Mouse (Mus musculus) naive thymus-derived CD4-positive, alpha-beta T cell, adult 2 months (primary cell): Measurements from ENCODE around the gene 4933411K16Rik.
"Not testable (repeated sequence)": the region's sequence is repeated elsewhere in the genome, so short reads cannot be mapped to it uniquely, and the experiment has no call there.

ENCODE experiments used
- DNase-seq: peaks from one replicate; pipeline ENCODE4 v3.0.0-alpha.2; 2011; ENCODE audit warnings: low read depth

The 4933411K16Rik gene

GRCm38 (mm10) chr19:42079006-42079405 lies 27.0 kb downstream of the 4933411K16Rik start:
- no peak for DNase-seq

GRCm38 (mm10) chr19:42079950-42080349 lies 27.9 kb downstream of the 4933411K16Rik start:
- no peak for DNase-seq

DNA sequence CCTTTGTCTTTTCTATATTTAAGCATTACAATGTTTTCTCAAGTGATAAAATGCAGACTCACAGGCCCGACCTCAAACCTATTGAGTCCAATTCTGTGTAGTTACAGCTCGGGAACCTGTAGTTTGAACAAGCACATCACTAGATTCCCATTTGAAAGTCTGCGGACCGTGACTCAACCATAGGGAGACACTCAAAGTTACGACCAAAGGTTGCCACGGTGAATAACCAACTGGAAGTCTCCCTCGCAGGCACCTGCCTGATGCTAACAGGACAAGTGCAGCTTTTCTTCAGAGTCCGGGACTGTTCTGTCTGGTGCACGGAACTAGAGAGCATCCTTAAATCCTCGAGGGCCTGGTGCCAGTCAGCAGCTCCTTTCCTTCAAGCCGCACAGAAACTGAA lies 28.4 kb downstream of the 4933411K16Rik start:
- no peak for DNase-seq

DNA sequence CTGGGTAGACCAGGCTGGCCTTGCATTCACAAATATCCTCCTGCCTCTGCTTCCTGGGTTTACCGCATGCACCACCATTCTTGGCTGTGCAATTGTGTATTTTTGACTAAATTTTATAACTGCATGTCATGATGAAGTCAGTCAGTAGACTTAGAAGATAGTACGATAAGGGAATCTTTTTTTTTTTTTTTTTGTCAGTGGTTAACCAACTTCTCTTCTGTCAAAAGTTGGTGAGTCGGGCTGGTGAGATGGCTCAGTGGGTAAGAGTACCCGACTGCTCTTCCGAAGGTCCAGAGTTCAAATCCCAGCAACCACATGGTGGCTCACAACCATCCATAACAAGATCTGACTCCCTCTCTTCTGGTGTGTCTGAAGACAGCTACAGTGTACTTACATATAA lies 29.6 kb downstream of the 4933411K16Rik start:
- not testable (repeated sequence) for DNase-seq

- DNase-seq: no peak
These were observed 33.6 kb downstream of the 4933411K16Rik start for GRCm38 (mm10) chr19:42085690-42086089.

DNA sequence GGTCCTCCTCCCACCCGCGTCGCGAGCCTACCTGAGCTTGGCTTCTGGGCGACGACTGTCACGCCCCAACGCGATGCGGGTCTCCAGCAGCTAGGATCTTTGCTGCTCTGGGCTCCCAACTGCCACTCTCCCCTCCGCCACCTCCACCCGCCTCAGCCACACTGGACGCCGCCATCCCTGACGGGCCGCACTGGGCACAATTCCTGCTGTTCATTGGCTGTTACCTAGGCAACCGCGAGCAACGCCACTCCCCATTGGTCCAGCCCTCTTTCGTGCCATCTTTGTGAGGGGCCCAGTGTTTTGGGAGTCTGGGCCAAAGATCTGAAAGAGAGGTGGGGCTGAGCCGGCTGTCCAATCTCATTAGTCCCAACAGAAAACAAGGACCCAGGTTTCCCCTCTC lies 34.1 kb downstream of the 4933411K16Rik start, which contains the start of gene Morn4:
TSS of gene Morn4 (minus strand) at position 192 of the 400 bp plus-strand sequence.
- no peak for DNase-seq

DNA sequence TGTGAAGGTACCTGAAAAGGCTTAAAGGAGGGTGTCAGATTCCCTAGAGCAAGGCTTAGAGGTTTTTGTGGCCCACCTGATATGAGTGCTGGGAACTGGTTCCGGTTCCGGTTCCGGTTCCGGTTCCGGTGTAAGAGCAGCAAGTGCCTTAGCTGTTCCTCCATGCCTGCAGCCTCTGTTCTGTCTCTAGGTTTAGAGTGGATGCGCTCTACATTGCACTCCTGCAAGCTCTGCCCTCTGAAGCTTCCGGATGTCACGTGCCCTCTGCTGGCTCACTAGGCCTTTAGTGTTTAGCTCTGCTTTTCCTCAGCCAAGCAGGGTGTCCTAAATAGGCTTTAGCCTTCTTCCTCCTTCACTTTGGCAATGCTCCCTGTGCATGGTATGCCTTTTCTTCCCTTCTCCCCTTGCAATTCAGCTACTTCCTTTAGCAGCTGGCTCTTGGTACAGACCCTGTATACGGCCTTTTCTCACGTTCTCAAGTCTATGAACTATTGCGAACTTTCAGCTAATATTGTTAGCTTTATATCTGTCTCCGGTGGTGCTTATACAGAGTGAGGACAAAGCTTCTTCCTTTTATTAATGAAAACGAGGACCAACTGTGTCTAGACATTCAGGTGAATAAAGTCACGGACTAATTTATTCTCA lies 37.2 kb downstream of the 4933411K16Rik start:
- DNase-seq: peak; percentile 85

DNA sequence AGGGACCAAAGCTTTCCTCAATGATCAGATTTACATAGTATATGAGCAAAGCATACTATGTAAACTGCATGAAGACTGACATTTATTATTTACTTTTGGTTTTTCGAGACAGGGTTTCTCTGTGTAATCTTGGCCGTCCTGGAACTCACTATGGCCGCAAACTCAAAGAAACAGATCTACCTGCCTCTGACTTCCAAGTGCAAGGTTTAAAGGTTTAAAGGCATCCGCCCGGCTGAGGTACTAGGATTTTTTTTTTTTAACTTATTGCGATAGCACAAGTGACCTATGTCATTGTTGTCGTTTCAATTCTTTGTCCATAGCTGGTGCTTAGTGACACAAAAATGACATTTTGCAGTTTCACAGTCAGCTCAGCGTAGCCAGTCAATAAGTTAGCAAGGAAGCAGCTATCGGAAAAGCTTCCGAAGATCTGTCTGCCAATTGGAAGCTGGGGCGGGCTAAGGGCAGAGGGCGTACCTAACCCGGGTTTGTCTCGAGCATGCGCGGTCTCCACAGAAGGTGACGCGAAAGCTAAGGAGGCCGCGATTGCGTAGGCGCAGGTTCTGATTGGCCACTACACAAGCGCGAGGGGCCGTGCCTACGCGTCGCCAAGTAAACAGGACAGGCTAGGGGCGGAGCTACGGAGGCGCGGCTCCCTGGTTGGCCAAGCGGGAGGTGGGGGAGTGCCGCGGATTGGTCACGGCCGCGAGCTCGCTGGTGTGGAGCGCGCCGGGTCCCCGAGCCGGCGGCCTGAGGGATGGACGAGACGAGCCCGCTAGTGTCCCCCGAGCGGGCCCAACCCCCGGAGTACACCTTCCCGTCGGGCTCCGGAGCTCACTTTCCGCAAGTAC lies 37.9 kb downstream of the 4933411K16Rik start, which contains the start of gene Pi4k2a:
TSS of gene Pi4k2a (plus strand) at position 723 of the 848 bp plus-strand sequence.
- peak; percentile 100 for DNase-seq

DNA sequence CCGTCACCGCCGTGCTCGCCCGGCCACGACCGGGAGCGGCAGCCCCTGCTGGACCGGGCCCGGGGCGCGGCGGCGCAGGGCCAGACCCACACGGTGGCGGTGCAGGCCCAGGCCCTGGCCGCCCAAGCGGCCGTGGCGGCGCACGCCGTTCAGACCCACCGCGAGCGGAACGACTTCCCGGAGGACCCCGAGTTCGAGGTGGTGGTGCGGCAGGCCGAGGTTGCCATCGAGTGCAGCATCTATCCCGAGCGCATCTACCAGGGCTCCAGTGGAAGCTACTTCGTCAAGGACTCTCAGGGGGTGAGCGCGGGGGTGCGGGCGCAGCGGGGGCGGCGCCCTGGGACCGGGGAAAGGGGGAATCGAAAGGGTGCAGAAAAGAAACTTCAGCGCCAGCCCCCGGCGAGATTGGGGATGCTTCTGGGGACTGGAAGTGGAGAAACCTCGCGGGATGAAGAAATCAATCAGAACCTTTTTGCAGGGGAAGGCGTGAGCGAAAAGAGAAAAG lies 38.6 kb downstream of the 4933411K16Rik start:
- DNase-seq: peak; percentile 64

GRCm38 (mm10) chr19:42099406-42099805 lies 47.4 kb downstream of the 4933411K16Rik start:
- no peak for DNase-seq
